Mouse (Mus musculus): ENCODE measurements around the gene Coa3.

GRCm38 (mm10) chr11:101229361-101229900 lies 49.5 kb downstream of the Coa3 start:
- TF ChIP-seq POLR2A (IDR thresholded peaks at IDR 0.05; ENCODE audit: low read depth, low read length) = no peak
- TF ChIP-seq USF2 (conservative IDR thresholded peaks at IDR 0.05; ENCODE audit: low read depth, low read length) = no peak
- TF ChIP-seq ZC3H11A (IDR thresholded peaks at IDR 0.05; ENCODE audit: low read depth, low read length) = no peak
- TF ChIP-seq POLR2AphosphoS2 (IDR thresholded peaks at IDR 0.05; ENCODE audit: low read depth, low read length) = no peak
- no peak for TF ChIP-seq ETS1 (conservative IDR thresholded peaks at IDR 0.05; ENCODE audit: low read depth, low read length)
- no peak for TF ChIP-seq CHD2 (IDR thresholded peaks at IDR 0.05; ENCODE audit: low read length)
- TF ChIP-seq CTCF (conservative IDR thresholded peaks at IDR 0.05 in 1 of 2, IDR thresholded peaks at IDR 0.05 in 1 of 2; ENCODE audit: low read depth in 2 of 2, low read length in 2 of 2) = no peak
- no peak for TF ChIP-seq ZKSCAN1 (IDR thresholded peaks at IDR 0.05; ENCODE audit: borderline replicate concordance, low read depth, low read length)
